Mouse (Mus musculus) layer of hippocampus, postnatal 14 days (tissue): ENCODE data around the gene Deaf1. TPM values are rescaled to one million over a fixed set of nuclear protein-coding genes. Genes with fewer than 3 reads are reported as not detected.
"Not testable (repeated sequence)": the region's sequence is repeated elsewhere in the genome, so short reads cannot be mapped to it uniquely, and the experiment has no call there.

Experiments used
- DNase-seq, 2 experiments: peaks; one replicate each; pipeline ENCODE4 v3.0.0; 2021 to 2022; ENCODE audit warnings: low spot score in 2 of 2, mixed read lengths in 1 of 2
- total RNA-seq, 2 experiments: library from RNA; stranded (reverse); gene quantifications; 2 replicates each; pipeline ENCODE4 v1.2.3; 2021

Gene Deaf1
- total RNA-seq, 2 experiments from 2014 or later = 180 to 199 TPM

DNA sequence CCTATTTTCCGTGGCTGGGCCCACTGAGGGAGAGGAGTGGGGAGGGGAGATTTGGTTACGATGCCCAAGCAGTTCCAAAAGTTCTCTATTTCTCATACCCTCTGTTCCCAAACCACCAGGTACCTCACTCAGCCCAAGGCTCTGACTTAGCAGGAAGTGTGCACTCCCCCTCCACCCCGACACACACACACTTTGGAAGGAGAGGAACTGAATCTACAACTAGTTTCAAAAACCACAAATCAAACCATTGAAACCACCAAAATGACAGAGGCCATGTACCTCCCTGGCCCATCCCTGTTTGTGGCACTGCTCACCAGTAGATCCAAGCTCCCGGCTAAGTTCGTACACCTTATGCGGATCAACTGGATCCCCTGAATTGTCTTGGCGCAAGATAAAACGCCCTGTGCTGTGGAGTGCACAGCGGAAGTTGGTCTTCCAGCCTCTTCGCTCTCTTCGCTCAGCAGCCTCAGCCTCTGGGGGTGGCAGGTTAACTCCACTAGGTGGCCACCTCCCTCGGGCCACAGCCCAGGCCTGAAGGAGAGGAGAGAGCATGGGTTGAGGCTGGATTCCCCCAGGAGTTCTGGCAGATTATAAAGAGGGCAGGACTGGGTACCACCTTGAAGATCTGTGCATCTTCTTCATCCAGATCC is 62.6 kb downstream of the Deaf1 start:
- no peak for DNase-seq

GRCm38 (mm10) chr7:141264041-141264700 is 63.3 kb downstream of the Deaf1 start:
- DNase-seq = no peak

DNA sequence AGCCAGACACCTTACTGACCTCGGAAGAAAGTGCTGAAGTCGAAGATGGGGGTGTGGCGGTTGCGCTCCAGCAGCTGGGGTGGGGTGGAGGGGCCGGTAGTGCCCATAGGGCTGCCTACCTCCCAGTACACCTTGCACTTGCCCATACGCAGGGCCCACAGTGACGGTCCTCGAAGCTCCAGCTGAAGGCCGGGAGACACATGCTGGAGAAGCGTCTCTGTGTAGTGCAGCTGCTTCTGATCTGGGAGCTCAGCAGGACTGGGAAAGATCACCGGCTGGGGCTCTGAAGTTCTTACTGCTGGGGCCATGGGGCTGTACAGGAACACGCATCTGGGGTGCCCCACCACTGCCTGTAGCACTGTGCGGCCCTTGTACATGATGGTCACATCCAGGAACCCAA is 63.9 kb downstream of the Deaf1 start:
- no peak for DNase-seq

- no peak for DNase-seq
Observed at GRCm38 (mm10) chr7:141261480-141261879, 66.0 kb downstream of the Deaf1 start.

DNA sequence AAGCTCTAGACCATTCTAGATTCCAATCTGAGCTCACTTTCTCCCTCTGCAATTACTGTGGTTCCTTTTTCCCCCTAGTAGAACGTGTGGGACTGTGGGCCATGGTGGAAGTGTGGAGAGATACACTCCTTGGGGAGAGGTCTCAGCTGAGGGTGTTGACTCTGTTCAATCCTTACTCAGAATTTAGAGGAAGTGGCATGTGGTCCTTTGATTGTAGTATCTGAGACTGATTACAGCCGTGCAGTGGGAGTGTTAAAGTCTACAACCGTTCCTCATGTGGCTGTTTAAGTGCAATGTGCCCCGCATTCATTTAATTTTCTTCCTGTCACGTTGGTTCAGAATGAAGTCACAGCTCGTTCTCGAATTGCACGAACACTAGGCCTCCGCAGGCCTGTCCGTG is 71.3 kb downstream of the Deaf1 start:
- no peak for DNase-seq

DNA sequence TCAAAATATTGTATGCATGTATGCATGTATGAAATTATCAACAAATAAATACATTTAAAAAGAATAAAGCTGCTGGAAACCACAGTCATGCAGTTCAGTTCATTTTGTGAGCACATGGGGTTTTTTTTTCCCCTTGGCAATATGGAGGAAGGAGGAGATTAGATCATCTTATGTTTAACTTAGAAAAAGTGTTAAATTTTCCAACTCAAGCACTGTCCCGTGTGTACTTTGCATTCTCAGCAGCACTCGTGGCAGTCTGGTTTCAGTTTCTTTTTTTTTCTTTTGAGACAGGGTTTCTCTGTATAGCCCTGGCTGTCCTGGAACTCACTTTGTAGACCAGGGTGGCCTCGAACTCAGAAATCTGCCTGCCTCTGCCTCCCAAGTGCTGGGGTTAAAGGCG is 77.0 kb downstream of the Deaf1 start:
- not testable (repeated sequence) for DNase-seq

Other genes with a start within 250 kb of the Deaf1 start
- not detected for gene Pkp3, start 249.5 kb downstream of the Deaf1 start, total RNA-seq
- gene Sigirr, start 227.1 kb downstream of the Deaf1 start, total RNA-seq = 1 to 10 TPM; 2.3 to 3.0 TPM
- not detected for gene Ano9, start 209.9 kb downstream of the Deaf1 start, total RNA-seq
- 10 to 100 TPM; 67.8 to 71.3 TPM for gene Ptdss2, start 205.3 kb downstream of the Deaf1 start, total RNA-seq
- gene Rnh1, start 154.8 kb downstream of the Deaf1 start, total RNA-seq = 10 to 100 TPM; 26.8 to 34.3 TPM
- 100 to 1,000 TPM; 204 to 208 TPM for gene Hras, start 133.7 kb downstream of the Deaf1 start, total RNA-seq
- gene Lrrc56, start 133.5 kb downstream of the Deaf1 start, total RNA-seq = 1 to 10 TPM; 4.9 to 6.7 TPM
- not detected for gene Lmntd2, start 113.6 kb downstream of the Deaf1 start, total RNA-seq
- gene Rassf7, start 111.8 kb downstream of the Deaf1 start, total RNA-seq = 1 to 10 TPM in 1 of 2 experiments, under 1 TPM in 1; 0.83 to 1.2 TPM
- 10 to 100 TPM; 66.9 to 77.2 TPM for gene Phrf1, start 98.9 kb downstream of the Deaf1 start, total RNA-seq
- gene Irf7, start 61.2 kb downstream of the Deaf1 start, total RNA-seq = 1 to 10 TPM in 1 of 2 experiments, under 1 TPM in 1; 0.46 to 1.3 TPM
- not detected for gene Cdhr5, start 50.9 kb downstream of the Deaf1 start, total RNA-seq
- not detected for gene Sct, start 48.6 kb downstream of the Deaf1 start, total RNA-seq
- gene Drd4, start 35.7 kb downstream of the Deaf1 start, total RNA-seq = under 1 TPM; 0.31 to 0.32 TPM
- 10 to 100 TPM; 30.2 to 30.8 TPM for gene Tmem80, start within 50 bp of the Deaf1 start, total RNA-seq
- gene Eps8l2, start 11.2 kb upstream of the Deaf1 start, total RNA-seq = 1 to 10 TPM; 5.5 to 7.8 TPM
- gene Taldo1, start 64.5 kb upstream of the Deaf1 start, total RNA-seq = 100 to 1,000 TPM; 129 to 140 TPM
- 10 to 100 TPM; 37.4 to 37.6 TPM for gene Gatd1, start 86.4 kb upstream of the Deaf1 start, total RNA-seq
- 100 to 1,000 TPM; 332 to 341 TPM for gene Cend1, start 101.8 kb upstream of the Deaf1 start, total RNA-seq
- 100 to 1,000 TPM; 366 to 390 TPM for gene Slc25a22, start 110.2 kb upstream of the Deaf1 start, total RNA-seq
- 1 to 10 TPM; 1.9 TPM for gene Pidd1, start 116.3 kb upstream of the Deaf1 start, total RNA-seq
- 100 to 1,000 TPM; 577 to 590 TPM for gene Rplp2, start 119.7 kb upstream of the Deaf1 start, total RNA-seq
- gene Pnpla2, start 127.5 kb upstream of the Deaf1 start, total RNA-seq = 10 to 100 TPM; 32.4 to 36.6 TPM
- gene Cracr2b, start 133.4 kb upstream of the Deaf1 start, total RNA-seq = 1 to 10 TPM; 5.5 to 6.6 TPM
- gene Cd151, start 139.7 kb upstream of the Deaf1 start, total RNA-seq = 10 to 100 TPM; 29.5 to 33.8 TPM
- 10 to 100 TPM; 43.9 to 50.4 TPM for gene Polr2l, start 147.4 kb upstream of the Deaf1 start, total RNA-seq
- 10 to 100 TPM; 24.5 to 28.7 TPM for gene Tspan4, start 147.6 kb upstream of the Deaf1 start, total RNA-seq
- gene Chid1, start 212.2 kb upstream of the Deaf1 start, total RNA-seq = 10 to 100 TPM; 79.9 to 86.7 TPM
- 100 to 1,000 TPM; 279 to 285 TPM for gene Ap2a2, start 234.5 kb upstream of the Deaf1 start, total RNA-seq